Mouse (Mus musculus) CD4-positive naive resting alpha-beta T cell, adult 57 days (primary cell): Measurements from ENCODE around the gene Scgb1b7. TPM values are rescaled to one million over a fixed set of nuclear protein-coding genes. Genes with fewer than 3 reads are reported as not detected.

Source experiments
- total RNA-seq: library from RNA; stranded (reverse); gene quantifications from one replicate; pipeline ENCODE4 v1.2.4, GENCODE M21; 2023

Scgb1b7 gene
- total RNA-seq = not detected

GRCm38 (mm10) chr7:31712365-31712764, at the start of gene Scgb1b7:
TSS of gene Scgb1b7 (plus strand) at chr7:31712665.

GRCm38 (mm10) chr7:31705657-31706056, 6.8 kb upstream of the Scgb1b7 start, which contains the start of gene Scgb2b7:
TSS of gene Scgb2b7 (minus strand) at chr7:31705757.

Other genes starting within 250 kb of the Scgb1b7 start
- not detected for gene Scgb2b7, start 6.9 kb upstream of the Scgb1b7 start, total RNA-seq